Mouse (Mus musculus) liver, embryonic 14.5 days (tissue): ENCODE measurements at regions not wholly inside any gene's neighbourhood (a gene's known extent, or its start where the extent isn't known, plus 50 kb on each side); places are given as distances from the start of the nearest gene placed in this dataset.

ENCODE experiments used
- ATAC-seq: fragments of 200-750 bp; cut with Nextera tagmentation; 2 replicates; pipeline ENCODE4 v1.8.0; 2017; ENCODE audit warnings: moderate number of reproducible peaks, mild to moderate bottlenecking, moderate library complexity; ENCODE audit not compliant: insufficient read depth
- DNase-seq, 3 experiments: peaks; one replicate each; pipeline ENCODE4 v3.0.0-alpha.2; 2012 to 2013; ENCODE audit warnings: low read depth in 3 of 3, low spot score in 3 of 3
- H3K27ac ChIP-seq: fragments of 300-500 bp; sonication (generic); 2 replicates; pipeline ENCODE4 v1.5.1; 2014; ENCODE audit warnings: moderate library complexity, mild to moderate bottlenecking, control low read depth, inconsistent platforms
- H3K27me3 ChIP-seq: fragments of 300-500 bp; sonication (generic); 2 replicates; pipeline ENCODE4 v1.6.1; 2014; ENCODE audit warnings: mild to moderate bottlenecking, low read length, moderate library complexity; ENCODE audit not compliant: control insufficient read depth, insufficient read depth
- H3K36me3 ChIP-seq: fragments of 300-500 bp; sonication (generic); replicated peaks from 2 replicates; pipeline ENCODE4 v1.6.1; 2014; ENCODE audit warnings: low read depth; ENCODE audit not compliant: control insufficient read depth, insufficient read depth
- H3K4me1 ChIP-seq, 2 experiments: fragments of 200-500 bp in 1 of 2; fragments of 300-500 bp in 1 of 2; sonication (generic) in 1 of 2; replicated peaks; 2 replicates each; pipeline ENCODE4 v1.6.1; 2012 to 2014; ENCODE audit warnings: antibody characterized with exemption in 1 of 2, inconsistent platforms in 1 of 2, low read length in 1 of 2; ENCODE audit not compliant: control insufficient read depth in 2 of 2, insufficient read depth in 2 of 2
- H3K4me2 ChIP-seq: fragments of 300-500 bp; sonication (generic); 2 replicates; pipeline ENCODE4 v1.6.1; 2014; ENCODE audit warnings: low read depth, mild to moderate bottlenecking, control low read depth, moderate library complexity
- H3K4me3 ChIP-seq, 2 experiments: fragments of 200-500 bp in 1 of 2; fragments of 300-500 bp in 1 of 2; sonication (generic) in 1 of 2; 2 replicates each; pipeline ENCODE4 v1.5.1; 2012 to 2014; ENCODE audit warnings: low read depth in 2 of 2, low read length in 2 of 2, mild to moderate bottlenecking in 2 of 2, control low read depth in 1 of 2, inconsistent platforms in 1 of 2, moderate library complexity in 1 of 2; ENCODE audit not compliant: insufficient read depth in 1 of 2
- H3K9ac ChIP-seq: fragments of 300-500 bp; sonication (generic); replicated peaks from 2 replicates; pipeline ENCODE4 v1.6.1; 2014; ENCODE audit warnings: mild to moderate bottlenecking, control low read depth, moderate library complexity
- H3K9me3 ChIP-seq: fragments of 300-500 bp; sonication (generic); 2 replicates; pipeline ENCODE4 v1.6.1; 2016; ENCODE audit warnings: low read length, mixed read lengths; ENCODE audit not compliant: control insufficient read depth
- CTCF ChIP-seq: IDR thresholded peaks from 2 replicates; pipeline ENCODE4 v1.5.1; 2016; ENCODE audit warnings: antibody characterized with exemption, low read depth, control low read depth
- EP300 ChIP-seq: IDR thresholded peaks from 2 replicates; pipeline ENCODE4 v1.6.1; 2016; ENCODE audit warnings: antibody characterized with exemption, low read depth
- WGBS: fragments of 180-500 bp; shearing (Covaris S2); extraction: QIAGEN DNeasy Blood & Tissue Kit; methylation state at CpG from one replicate; pipeline ENCODE4 v1.1.7; 2014; ENCODE audit not compliant: insufficient replicate concordance; 5-methylcytosine and 5-hydroxymethylcytosine counted together

DNA sequence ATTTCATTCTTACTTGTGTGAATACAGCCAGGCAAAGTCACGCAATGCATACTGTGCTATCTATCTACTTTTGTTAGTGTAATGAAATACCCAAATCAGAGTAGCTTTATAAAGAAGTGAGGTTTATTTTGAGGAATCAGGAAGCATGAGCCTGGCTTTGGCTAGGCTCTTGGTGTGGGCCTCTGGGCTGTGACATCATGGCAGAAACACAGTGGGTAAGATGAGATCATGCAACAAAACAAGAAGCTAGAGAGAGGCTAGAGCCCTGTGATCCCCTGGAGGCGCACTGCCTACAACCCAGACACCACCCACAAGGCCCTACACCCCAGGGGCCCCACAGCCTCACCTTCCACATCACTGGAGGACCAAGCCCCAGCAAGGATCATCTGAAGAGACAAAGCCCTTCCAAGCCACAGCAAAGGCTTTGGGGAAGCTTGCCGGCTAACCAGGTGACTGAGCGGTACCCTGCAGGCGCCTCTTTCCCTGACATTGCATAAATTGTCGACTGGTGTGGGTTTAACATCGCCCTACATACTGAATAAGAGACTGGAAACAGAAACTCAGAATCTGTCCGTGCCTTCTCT is 143.8 kb upstream of the Frmd6 start:
- H3K9me3 ChIP-seq = no peaks in the 10 kb centered on the region
- H3K4me3 ChIP-seq = no peak overlapping the region
- no peak overlapping the region for H3K9ac ChIP-seq
- no peak overlapping the region for H3K27ac ChIP-seq
- H3K4me2 ChIP-seq = no peak overlapping the region
- H3K4me1 ChIP-seq = no peaks in the 10 kb centered on the region
- no peak for DNase-seq
- H3K27me3 ChIP-seq = no peaks in the 10 kb centered on the region
- ATAC-seq = no peak
- TF ChIP-seq EP300 (no peak), CTCF (no peak)
- 71% methylated on average over 8 of the region's 8 CpGs for WGBS
- H3K36me3 ChIP-seq = no peaks in the 10 kb centered on the region

DNA sequence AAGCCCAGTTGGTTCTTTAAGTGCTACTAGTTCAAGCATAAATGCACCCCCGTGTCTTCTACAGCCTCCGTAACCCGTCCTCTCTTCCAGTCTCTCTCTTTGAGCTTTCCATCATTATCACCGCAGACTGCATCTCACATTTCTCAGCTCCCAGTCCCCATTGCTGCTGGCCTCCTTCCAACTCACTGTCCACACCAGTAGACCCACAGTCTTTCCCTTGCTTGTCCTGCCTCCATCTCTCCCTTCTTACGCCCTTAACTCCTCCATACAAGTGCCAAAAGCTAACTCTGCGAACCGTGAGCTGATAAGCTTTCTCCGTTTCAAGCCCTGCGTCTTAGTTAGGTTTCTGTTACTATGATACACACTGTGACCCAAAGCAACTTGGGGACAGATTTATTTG is 141.0 kb upstream of the Frmd6 start:
- DNase-seq (no peak), ATAC-seq (no peak)
- Histone ChIP-seq H3K27me3 (no peaks in the 10 kb centered on the region), H3K4me3 (no peak overlapping the region), H3K27ac (no peak overlapping the region), H3K4me2 (no peak overlapping the region), H3K9ac (no peak overlapping the region), H3K4me1 (no peaks in the 10 kb centered on the region), H3K36me3 (no peaks in the 10 kb centered on the region), H3K9me3 (no peaks in the 10 kb centered on the region)
- no peak for TF ChIP-seq EP300
- TF ChIP-seq CTCF = no peak
- 71% methylated on average over 9 of the region's 9 CpGs for WGBS

DNA sequence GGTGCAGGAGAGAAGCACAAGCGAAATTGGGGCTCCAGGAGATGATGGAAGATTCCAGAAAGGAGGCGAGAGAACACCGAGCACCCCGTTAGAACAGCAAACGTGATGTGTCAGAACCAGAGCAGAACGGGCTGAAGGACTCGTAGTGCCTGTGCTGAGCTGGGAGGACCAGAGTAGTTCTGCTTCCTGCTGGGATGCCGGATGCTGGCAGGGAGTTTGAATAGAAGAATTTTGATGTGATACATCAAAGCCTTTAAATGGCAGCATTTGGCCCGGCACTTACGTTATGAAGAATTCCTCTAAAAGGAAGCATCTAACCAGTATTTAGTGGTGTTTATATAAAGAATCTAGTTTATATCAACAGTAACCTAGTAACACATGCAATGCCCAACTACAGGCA is 139.9 kb upstream of the Frmd6 start:
- H3K9me3 ChIP-seq = no peaks in the 10 kb centered on the region
- no peak for ATAC-seq
- no peak overlapping the region for H3K4me3 ChIP-seq
- no peaks in the 10 kb centered on the region for H3K4me1 ChIP-seq
- no peak overlapping the region for H3K4me2 ChIP-seq
- 69% methylated on average over 10 of the region's 10 CpGs for WGBS
- no peaks in the 10 kb centered on the region for H3K36me3 ChIP-seq
- no peak overlapping the region for H3K27ac ChIP-seq
- H3K9ac ChIP-seq = no peak overlapping the region
- TF ChIP-seq CTCF = no peak
- no peak for TF ChIP-seq EP300
- no peak for DNase-seq
- no peaks in the 10 kb centered on the region for H3K27me3 ChIP-seq

GRCm38 (mm10) chr12:70686337-70686736 is 139.0 kb upstream of the Frmd6 start:
- Histone ChIP-seq H3K4me3 (no peak overlapping the region), H3K4me1 (no peaks in the 10 kb centered on the region), H3K9ac (no peak overlapping the region), H3K9me3 (no peaks in the 10 kb centered on the region), H3K27ac (no peak overlapping the region), H3K36me3 (no peaks in the 10 kb centered on the region), H3K4me2 (no peak overlapping the region), H3K27me3 (no peaks in the 10 kb centered on the region)
- WGBS = 69% methylated on average over 10 of the region's 10 CpGs
- TF ChIP-seq EP300 (no peak), CTCF (no peak)
- ATAC-seq (no peak), DNase-seq (no peak)

- ATAC-seq (no peak), DNase-seq (no peak)
- no peaks in the 10 kb centered on the region for H3K27me3 ChIP-seq
- H3K4me3 ChIP-seq = no peak overlapping the region
- no peaks in the 10 kb centered on the region for H3K36me3 ChIP-seq
- no peak overlapping the region for H3K9ac ChIP-seq
- no peak overlapping the region for H3K4me2 ChIP-seq
- H3K9me3 ChIP-seq = no peaks in the 10 kb centered on the region
- H3K4me1 ChIP-seq = no peaks in the 10 kb centered on the region
- 78% methylated on average over 12 of the region's 12 CpGs for WGBS
- TF ChIP-seq EP300 (no peak), CTCF (no peak)
- no peak overlapping the region for H3K27ac ChIP-seq
Measured at GRCm38 (mm10) chr12:70686971-70687370, 138.3 kb upstream of the Frmd6 start.
